Mouse (Mus musculus): Measurements from ENCODE around the gene Srrd.

Srrd gene

DNA sequence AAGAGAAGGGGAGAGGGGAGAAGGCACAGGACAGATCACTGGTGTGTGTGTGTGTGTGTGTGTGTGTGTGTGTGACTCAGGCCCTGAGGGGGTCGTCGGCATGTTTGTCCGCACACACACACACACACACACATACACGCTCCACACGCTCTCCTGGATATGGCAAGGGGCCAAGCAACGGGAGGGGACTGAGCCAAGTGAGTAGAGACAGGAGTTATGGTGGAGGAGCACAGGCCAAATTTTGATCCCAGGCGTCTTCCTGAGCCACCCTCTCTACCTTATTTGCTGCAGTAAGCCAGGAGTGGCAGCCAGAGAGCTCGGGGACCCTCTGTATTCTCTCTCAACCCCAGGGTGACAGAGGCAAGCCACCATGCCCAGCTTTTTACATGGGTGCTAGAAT is 53.6 kb downstream of the Srrd start:
- no peak for DNase-seq (ENCODE audit: low read depth, low spot score)

DNA sequence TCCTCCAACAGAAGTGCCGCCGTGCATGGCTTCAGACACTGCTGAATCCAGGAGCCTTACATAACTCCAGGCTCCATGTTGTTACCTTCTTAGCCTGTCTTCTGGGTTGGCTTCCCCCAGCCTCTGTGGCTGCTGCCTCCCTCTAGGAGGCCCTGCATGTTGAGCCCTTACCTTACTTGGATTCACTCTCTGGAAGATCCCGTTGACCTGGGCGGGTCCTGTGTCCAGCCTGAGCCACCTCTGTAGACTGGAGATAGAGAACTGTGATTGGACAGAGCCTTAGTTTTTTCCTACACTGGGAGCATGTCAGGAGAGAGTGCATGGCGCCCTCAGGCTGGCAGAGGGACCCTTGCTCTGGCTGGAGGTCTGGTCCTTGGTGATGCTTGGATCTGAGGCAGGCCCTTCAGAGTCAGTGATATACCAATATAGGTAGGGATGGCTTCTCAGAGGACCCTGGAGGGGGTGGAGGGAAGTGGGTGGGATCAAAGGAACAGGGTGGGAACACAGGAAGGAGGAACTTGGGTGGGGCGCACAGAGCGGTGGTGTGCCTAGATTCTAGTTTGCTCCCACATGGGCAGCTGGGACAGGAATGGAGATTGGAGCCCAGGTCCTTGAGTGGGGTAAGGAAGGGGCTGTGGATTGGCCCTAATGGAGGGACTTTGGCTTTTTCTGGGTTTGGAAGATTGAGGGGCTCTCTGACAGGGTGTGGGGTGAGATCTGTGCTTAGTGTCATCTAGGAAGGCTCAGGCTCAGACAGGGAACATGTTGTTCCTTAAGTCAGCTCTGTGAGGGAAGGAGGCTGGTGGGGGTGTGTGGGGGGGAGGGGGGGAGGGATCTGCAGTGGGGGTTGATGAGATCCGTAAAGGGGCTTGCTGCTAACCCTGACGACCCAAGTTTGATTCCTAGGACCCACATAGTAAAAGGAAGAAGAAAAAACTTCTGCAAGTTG is 54.4 kb downstream of the Srrd start:
- DNase-seq (ENCODE audit: low read depth, low spot score): no peak

DNA sequence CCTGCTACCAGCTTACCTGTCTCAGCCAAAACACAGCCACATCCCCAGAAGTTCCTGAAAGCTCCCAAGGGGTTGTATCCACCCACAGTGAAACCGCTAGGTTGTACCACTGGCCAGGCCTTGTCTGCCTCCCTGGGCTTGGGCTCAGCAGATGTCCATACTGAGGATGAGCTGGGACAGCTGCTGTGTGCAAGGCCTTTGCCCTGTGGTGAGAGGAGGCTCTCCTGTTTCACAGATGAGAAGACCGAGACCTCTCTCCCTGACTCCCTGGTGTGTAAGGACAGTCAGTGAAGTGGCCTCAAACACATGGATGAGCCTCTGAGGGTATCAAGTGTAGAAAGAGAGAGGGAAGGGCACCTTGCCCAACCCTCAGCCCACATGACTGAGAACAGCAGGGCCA is 55.2 kb downstream of the Srrd start:
- no peak for DNase-seq (ENCODE audit: low read depth, low spot score)
